Mouse (Mus musculus): ENCODE data around the gene Scarf1.
A peak's percentile ranks its signal among the peaks of the same experiment; 100 is the strongest.

Gene Scarf1

DNA sequence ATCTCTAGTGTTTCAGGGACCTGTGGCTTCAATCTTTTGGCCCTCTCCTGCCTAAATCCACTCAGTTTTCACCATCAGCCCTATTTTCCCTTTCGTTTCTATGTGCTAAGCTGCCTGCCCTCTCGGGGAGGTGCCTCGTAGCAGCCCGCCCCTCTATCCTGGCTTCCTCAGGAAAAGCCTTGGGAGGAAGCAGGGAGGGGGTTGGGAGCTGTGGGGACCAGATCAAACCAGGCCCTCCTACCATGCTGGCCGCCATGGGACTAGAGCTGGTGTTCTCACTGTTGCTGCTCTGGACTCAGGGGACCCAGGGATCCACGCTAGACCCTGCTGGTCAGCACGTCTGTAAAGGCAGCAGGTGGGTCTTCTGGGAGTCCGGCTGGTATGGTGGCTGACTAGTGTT is at the start of gene Scarf1:
Gene Scarf1 (plus strand): TSS at position 205 of the 400 bp plus-strand sequence.
- no peak for DNase-seq (ENCODE audit: low read depth)

DNA sequence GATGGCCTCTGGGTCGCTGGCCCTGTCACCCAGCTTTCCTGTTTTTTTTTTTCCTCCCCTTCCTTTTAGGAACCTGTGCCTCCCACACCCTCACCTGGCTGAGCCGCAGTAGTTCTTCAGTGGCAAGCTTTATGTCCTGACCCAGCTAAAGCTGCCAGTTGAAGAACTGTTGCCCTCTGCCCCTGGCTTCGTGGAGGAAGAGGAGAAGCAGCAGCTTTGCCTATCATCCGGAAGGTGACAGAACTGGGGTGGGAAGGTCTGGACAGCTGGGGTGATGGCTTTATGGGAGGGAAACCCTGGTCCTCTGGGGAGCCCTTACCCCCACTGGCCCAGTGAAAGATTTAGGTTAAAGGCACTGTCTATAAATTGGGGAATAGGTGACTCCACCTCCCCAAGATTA is 49.7 kb upstream of the Scarf1 start:
- DNase-seq (ENCODE audit: low read depth) = no peak

DNA sequence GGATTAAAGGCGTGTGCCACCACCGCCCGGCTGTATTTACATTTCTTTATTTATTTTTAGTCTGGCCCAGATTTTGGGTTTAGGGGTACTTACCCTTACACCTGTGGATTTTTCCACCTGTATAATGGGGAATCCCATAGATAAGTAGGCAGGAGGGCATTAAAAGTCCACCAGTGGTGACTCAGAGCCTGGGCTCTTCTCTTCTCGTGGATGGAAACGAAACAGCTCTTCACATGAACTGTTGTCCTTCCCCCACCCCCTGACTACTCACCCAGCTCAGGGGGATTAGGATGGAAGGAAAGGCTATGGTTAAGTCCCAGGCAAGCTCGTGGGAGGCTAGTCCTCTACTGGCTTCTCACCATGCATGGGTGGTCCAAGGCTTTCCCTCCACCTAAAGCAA is 48.9 kb upstream of the Scarf1 start:
- no peak for DNase-seq (ENCODE audit: low read depth)

DNA sequence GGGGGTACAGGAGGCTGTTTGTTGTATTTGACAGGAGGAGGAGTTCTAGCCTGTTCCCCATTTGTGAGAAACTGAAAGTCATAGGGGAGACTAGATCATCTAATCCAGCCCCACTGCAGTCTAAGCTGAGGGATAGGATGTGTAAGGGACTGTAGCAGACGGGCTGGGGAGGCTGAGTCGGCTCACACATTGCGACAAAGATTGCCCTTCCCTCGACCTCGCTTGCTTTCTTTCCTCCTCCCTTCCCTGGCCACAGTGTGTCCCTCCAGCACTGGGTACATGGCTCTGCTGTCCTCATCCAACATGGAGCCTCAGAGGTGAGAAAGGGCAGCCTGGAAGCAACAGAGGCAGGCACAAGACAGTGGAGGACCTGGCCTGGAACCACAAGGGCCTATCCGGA is 48.3 kb upstream of the Scarf1 start:
- no peak for DNase-seq (ENCODE audit: low read depth)

DNA sequence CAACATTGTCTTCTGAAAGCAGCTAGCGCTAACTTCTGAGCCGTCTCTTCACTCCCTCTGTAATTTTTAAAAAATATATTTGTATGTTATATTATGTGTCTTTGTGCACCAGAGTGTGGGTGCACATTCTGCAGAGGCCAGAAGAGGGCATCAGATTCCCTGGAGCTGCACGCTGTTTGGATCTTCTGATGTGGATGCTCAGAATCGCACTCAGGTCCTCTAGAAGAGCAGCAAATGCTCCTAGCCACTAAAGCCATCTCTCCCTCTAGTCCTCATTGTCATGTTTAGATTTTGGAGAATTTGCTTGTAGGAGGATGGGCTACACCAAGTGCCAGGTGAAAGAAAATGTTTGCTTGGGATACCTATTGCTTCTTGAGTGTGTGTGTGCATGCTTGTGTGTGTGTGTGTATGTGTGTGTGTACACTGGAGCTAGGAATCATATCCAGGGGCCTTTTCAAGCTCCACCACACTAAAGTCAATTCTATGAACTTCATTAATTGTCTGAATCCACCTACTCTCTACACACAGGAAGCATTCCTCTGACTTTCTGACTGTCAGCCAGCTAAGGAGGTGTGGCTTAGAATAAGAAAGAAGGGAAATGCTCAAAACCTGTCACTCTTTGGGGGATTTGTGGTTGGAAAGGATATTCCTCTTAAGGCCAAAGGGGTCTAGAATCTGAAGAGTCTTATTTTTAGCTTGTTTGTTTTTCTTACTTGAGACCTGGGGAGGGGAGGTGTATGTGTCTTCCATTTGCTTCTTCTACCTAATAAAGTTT is 46.4 kb upstream of the Scarf1 start:
- DNase-seq (ENCODE audit: low read depth) = peak; percentile 41

DNA sequence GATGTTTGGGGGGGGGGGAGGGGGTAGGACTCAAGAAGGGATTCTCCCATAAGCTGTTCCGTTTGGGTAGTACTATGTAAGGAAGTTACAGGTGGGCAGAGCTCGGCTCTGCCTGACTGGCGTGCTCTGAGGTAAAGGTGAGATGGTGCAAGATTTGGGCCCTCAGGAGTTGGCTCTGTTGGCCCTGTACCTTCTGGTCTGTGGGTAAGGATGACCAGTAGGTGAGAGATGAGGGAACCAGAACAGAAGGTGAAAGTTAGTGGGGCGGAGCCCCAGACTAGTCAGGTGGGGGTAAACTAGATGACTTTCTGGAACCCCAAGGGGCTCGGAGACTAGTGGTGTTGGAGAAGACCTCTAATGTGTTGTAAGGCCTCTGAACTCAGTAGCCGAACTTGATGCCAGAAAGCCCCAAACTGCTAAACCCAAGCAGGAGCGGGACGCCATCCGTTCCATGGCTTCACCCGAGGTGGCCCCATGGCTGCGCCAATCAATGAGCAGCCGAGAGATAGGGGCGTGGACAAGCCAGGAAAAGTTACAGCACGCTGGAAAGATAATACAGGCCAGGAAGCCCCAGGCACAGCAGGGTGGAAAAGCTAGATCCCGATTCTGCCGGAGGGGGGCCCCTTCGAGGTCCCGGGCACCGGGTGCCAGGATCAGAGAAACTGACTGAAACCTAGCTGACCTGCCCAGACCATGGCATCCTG is 45.7 kb upstream of the Scarf1 start:
- no peak for DNase-seq (ENCODE audit: low read depth)

DNA sequence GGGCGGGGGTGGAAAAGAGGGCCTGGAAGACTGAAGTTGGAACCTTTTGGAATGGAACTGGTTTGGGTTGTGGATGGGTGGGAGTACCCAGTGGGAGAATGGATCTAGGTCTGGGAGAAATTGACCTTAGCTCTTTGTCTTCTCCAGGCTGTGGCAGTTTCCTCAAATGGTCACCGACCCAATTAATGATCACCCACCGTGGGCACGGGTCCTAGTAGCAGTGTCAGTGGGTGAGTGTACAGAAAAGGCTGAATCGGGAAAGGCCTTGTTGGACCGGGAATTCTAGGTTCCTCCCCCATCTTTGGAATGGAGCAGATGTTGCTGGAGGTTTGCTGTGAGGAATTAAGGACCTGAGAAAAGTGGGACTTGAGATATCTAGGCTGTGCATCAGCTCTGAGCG is 44.9 kb upstream of the Scarf1 start:
- no peak for DNase-seq (ENCODE audit: low read depth)

DNA sequence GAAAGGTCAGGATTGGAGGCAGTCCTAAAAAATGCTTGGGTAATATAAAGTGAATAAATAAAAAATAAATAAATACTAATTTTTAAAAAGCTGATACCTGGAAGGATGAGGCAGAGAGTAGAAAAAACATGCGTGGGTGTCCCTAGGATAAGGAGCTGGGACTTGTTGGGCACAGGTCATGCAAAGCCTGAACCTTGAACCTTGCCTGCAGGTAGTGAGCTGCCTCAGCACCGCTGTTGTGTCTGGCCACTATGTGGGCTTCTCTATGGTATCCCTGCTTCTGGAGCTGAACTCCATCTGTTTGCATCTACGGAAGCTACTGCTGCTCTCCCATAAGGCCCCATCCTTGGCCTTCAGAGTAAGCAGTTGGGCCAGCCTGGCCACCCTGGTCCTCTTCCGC is 44.1 kb upstream of the Scarf1 start:
- DNase-seq (ENCODE audit: low read depth) = no peak

DNA sequence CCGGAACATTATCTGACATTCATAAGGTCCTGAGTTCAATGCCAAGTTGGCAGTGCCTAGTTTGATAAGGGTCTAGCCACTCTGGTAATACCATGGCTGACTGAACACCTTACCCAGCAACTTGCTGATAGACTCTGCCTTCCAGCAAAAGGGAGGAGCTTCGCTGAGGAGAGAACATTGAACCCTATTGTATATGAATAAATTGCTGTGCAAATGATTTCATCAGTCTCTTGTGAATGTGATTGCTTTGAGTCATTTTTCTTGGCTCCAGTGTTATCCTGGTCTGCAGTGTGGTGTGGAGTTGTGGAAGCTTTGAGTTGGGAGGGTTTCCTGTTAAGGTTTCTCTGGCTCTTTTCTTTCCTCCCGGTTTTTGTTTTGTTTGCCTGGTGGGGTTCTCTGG is 42.7 kb upstream of the Scarf1 start:
- peak; percentile 83 for DNase-seq (ENCODE audit: low read depth)

DNA sequence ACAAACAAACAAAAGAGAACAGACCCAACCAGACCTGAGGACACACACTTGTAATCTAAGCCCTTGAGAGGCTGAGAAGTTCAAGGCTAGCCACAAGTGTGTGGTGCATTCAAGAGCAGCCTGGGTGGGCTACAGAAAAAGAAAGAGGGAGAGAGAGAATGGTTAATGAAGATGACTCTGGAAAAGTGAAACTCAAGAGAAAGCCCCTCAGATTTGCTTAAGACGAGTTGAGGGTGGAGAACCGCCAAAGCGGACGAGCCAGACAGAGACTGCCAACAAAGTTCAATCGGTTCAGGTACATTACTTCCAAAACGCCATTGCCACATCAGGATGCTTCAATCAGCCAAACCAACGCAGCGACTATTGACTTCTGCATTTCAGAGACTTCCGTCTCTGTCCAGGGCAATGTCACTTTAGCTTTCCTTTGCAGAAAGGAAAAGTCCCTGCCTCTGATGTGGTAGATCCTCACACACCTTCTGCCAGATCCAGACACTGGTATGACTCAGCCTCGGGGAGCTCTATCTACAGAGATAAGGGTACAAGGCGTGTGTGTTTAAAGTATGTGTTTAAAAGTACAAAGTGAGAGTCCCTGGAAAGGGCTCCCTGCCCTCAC is 40.8 kb upstream of the Scarf1 start:
- no peak for DNase-seq (ENCODE audit: low read depth)

DNA sequence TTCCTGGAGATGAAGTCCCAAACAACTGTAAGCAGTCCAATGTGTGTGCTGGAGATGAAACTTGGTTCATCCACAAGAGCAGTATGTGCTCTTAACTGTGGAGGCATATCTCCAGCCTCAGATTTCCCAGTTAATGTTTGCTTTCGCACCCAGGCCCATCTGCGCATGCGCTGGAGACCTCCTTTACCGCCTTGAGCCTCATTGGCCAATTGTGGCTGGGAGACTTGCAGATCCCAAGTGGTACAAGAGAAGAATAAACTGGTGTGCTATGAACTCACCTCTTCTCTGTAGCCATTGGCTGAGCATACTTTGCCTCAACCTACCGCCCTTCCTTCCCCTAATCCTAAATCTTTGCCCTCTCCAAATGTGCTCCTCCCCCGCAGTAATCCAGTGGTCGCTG is 40.0 kb upstream of the Scarf1 start:
- no peak for DNase-seq (ENCODE audit: low read depth)

DNA sequence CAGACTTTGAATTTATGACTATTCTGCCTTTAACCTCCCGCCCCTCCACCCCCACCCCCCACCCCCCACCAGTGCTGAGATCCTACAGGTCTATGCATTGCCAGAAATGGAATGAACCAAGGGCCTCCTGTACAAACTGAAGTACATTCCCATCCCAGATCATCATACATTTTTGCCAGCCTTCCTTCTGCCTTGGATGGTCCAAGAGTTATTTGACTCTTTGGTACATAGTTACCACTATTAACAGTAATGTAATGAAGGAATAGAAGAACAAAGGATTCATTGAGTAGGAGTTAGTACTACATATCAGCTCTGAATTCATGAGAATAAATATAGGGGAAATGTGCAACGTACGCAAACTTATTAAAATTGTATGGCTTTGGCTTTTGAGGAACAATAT is 27.1 kb upstream of the Scarf1 start:
- no peak for DNase-seq (ENCODE audit: low read depth)

DNA sequence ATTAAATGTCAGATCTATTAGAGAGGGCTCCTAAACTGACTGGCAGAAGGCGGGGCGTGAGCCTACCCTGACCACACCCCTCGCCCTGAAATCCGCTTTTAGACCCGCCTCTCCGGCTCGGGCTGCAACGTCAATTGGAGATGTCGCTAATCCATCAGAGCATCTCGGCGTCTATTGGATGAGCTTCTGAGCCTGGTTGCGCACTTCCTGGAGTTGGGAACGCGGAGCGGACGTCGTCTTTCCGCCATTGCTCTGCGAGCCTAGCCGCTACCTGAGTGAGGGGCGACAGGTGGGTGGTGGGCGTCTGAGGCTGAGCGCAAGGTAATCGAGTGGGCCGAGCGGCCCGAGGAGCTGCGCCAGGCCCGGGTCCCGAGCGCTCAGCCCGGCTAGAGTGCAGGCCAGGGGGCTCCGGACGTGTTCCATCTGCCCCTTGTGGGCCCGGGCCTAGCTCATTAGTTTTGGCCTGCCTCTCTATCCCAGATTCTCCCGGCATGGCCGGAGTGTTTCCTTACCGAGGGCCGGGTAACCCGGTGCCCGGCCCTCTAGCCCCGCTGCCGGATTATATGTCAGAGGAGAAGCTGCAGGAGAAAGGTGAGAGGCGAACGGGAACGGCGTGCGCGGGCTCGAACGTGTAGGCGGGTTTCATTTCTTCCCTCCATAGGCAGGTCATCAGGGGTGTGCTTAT is 26.6 kb upstream of the Scarf1 start, which contains the start of gene Prpf8:
Gene Prpf8 (plus strand): TSS at position 216 of the 685 bp plus-strand sequence.
- DNase-seq (ENCODE audit: low read depth) = peak; percentile 98

DNA sequence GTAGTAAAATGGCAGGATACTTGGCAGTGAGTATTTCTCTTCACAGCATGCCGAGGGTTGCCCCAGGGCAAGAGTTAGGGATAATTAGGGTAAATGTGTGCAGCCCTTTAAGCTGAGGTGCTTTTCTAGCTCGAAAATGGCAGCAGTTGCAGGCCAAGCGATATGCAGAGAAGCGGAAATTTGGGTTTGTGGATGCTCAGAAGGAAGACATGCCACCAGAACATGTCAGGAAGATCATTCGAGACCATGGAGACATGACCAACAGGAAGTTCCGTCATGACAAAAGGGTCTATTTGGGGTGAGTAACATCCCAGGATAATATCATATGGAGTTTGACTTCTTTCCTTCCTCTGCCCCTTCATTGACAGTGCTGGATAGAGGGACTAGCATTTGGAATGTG is 25.8 kb upstream of the Scarf1 start:
- DNase-seq (ENCODE audit: low read depth) = no peak

DNA sequence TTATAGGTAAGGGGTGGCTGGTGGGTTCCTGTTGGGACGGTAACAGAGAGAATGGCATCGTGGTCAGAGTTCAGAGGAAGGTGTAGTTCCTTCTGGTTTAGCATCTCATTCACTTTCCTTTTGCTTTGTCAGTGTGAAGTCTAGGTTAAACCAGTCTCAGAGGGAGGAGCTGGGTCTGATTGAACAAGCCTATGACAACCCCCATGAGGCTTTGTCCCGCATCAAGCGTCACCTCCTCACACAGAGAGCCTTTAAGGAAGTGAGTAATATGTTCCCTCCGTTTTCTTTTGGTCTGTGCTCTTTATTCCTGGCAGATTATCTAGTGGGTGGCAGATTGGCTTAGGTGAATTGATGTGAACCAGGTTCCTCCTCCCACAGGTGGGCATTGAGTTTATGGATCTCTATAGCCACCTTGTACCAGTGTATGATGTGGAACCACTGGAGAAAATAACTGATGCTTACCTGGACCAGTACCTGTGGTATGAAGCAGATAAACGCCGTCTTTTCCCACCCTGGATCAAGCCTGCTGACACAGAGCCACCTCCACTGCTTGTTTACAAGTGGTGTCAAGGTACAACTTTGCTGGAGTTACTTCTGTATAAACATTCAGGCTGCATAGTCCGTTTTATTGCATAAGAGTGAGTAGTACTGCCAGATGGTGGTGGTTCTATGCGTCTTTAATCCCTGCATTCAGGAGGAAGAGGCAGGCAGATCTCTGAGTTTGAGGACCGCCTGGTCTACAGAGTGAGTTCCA is 18.9 kb upstream of the Scarf1 start:
- no peak for DNase-seq (ENCODE audit: low read depth)

DNA sequence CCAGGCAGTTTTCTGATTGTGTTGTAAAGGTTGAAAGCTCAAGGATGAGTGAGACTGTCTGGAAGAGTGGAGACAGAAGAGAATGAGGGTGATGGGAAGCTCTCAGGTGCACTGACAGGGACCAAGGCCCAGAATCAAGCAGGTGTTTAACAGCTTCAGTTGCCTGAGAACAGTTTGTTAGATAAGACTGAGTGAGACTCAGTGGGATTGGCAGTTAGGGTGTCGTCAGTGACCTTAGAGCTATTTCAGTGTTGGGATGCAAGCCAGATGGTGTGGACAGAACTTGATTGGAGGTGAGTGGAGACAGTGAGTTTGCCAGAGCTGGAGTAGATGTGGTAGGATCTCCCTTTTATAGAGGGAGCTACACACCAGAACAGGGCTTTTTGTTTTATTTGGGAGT is 15.2 kb upstream of the Scarf1 start:
- DNase-seq (ENCODE audit: low read depth) = no peak

DNA sequence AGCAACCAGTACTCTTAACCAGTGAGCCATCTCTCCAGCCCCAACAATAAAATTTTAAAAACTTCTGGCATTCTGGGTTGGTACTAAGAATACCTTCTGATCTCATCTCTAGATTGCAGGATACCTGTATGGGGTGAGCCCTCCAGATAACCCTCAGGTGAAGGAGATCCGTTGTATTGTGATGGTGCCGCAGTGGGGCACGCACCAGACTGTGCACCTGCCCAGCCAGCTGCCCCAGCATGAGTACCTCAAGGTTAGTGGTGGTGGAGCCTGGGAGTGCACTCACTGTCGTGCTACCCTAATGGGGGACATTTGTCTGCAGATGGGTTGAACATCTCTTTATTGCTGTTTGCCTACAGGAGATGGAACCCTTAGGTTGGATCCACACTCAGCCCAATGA is 5.2 kb upstream of the Scarf1 start:
- no peak for DNase-seq (ENCODE audit: low read depth)

DNA sequence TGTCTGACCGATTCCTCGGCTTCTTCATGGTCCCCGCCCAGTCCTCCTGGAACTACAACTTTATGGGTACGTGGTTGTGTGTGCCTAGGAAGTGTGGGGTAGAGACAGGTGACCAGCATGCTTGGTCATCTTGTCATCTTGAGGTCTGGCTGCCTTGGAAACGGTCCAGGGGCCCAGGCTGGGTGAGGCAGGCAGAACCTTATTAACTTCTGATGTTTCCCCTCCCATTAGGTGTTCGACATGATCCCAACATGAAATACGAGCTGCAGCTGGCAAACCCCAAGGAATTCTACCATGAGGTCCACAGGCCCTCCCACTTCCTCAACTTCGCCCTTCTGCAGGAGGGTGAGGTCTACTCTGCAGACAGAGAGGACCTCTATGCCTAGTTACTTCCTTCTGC is 4.4 kb upstream of the Scarf1 start:
- DNase-seq (ENCODE audit: low read depth) = peak; percentile 10

DNA sequence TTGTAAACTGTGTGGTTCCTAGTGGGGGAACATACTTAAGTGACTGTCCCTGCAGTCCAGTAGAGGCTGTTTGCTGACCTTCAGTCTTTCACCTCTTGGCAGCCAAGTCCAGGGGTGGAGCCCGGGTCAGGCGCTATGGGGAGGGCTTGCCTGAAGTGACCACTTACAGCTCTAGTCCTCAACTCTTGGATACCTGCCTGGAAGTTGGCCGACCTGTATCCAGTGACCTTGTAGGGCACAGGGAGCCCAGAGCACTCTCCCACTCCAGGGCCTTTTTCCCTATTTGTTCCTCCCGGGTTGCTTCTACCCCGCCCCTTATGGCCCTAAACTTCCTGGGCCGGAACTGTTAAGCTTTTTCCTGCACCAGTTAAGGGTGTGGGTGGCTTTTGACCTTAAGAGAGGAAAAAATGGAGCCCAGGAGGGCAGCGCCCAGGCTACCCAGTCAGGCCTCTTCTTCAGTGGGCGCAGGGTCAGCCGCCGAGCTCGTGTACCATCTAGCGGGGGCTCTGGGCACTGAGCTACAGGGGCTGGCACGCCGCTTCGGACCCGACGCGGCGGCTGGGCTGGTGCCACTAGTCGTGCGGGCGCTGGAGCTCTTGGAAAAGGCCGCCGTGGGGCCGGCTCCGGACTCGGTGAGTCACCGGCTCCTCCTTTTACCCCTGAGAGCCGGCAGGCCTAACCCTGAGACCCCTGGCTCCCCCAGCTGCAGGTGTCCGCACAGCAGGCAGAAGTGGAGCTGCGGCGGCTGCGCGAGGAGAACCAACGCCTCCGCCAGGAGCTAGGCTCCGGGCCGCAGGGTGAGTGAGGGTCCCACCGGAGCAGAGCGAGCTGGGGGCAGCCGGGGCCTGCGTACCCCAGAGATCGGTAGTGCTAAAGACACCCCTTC is 3.4 kb upstream of the Scarf1 start, which contains the start of gene Rilp:
Gene Rilp (plus strand): TSS at position 354 of the 886 bp plus-strand sequence.
- DNase-seq (ENCODE audit: low read depth) = no peak

DNA sequence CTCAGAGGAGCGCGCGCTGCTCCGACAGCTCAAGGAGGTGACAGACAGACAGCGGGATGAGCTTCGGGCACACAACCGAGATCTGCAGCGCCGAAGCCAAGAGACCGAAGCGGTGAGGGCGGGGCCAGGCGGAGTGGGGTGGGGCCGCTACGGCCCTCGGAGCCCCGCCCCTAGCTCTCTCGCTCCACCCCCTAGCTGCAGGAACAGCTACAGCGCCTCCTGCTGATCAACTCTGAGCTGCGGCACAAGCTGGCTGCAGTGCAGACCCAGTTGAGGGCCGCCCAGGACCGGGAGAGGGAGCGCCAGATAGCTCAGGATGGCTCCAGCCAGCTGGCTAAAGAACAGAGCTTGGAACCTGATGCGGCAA is 2.7 kb upstream of the Scarf1 start:
- peak; percentile 36 for DNase-seq (ENCODE audit: low read depth)

DNA sequence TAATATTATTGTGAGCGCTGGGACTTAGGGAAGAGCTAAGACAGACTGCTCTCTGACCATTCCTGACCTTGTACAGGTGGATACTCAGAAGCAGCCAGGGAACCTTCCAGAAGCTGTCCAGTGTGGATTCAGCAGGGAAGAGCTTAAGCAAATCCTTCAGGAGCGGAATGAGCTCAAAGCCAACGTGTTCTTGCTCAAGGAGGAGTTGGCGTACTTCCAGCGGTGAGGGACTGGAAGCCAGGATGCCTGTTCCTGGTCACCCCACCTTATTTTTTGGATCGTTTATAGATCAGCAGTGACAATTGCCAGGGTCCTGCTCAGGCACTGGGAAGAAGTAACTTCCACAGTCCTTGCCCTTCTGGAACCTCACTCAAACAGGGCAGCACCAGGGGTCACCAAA is 2.1 kb upstream of the Scarf1 start:
- no peak for DNase-seq (ENCODE audit: low read depth)
